Mouse (Mus musculus): ENCODE measurements around the gene Hils1. TPM values are rescaled to one million over a fixed set of nuclear protein-coding genes. Genes with fewer than 3 reads are reported as not detected.

Hils1 gene
- total and polyA plus RNA-seq, 2 experiments from 2014 or later: not detected

DNA sequence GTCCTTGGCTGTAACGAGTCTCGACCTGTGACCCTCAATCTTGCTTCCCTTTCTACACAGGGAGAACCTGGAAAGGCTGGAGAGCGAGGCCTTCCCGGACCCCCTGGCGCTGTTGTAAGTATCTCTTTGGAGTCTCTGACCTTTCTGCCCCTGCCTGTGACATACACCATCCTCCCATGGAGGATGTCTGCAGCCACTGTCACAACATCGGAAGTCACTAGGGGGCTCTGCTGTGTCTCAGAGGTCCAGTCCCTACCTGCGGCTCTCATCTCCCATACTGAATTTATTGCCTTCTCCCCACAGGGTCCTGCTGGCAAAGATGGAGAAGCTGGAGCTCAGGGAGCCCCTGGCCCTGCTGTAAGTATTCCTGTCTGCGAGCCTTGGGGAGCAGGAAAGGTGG is 23.1 kb upstream of the Hils1 start:
- Histone ChIP-seq H3K9me3 (ENCODE audit: low read length) (no peaks in the 10 kb centered on the region), H3K4me1 (ENCODE audit: insufficient read depth) (no peaks in the 10 kb centered on the region), H3K9ac (no peak overlapping the region), H3K4me2 (ENCODE audit: low read depth) (no peak overlapping the region), H3K27me3 (ENCODE audit: insufficient read depth, low read length) (no peaks in the 10 kb centered on the region), H3K27ac (ENCODE audit: low read depth, low read length) (no peak overlapping the region), H3K36me3 (ENCODE audit: insufficient read depth) (no peaks in the 10 kb centered on the region), H3K4me3 (ENCODE audit: low read depth, low read length) (no peak overlapping the region)
- DNase-seq: no peak
- TF ChIP-seq CTCF (IDR thresholded peaks at IDR 0.05; ENCODE audit: low read depth): no peak
- no peak for ATAC-seq
- WGBS: 27% methylated on average over 8 of the region's 8 CpGs

DNA sequence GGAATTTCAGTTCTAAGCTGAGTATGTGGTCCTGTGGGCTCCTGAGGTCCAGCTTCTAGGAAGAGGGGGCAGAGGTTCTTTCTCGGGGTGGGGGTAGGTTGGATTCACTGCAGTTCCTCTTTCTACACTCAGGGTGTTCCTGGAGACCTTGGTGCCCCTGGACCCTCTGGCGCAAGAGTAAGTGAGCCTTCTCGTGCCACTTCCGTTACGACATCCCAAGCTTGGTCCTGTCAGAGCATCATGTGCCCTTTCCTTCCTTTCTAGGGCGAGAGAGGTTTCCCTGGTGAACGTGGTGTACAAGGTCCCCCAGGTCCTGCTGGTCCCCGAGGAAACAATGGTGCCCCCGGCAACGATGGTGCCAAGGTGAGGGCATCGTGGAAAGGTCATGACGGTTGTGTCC is 22.2 kb upstream of the Hils1 start:
- 85% methylated on average over 12 of the region's 12 CpGs for WGBS
- Histone ChIP-seq H3K4me1 (ENCODE audit: insufficient read depth) (no peaks in the 10 kb centered on the region), H3K4me3 (ENCODE audit: low read depth, low read length) (no peak overlapping the region), H3K9me3 (ENCODE audit: low read length) (no peaks in the 10 kb centered on the region), H3K27ac (ENCODE audit: low read depth, low read length) (no peak overlapping the region), H3K36me3 (ENCODE audit: insufficient read depth) (no peaks in the 10 kb centered on the region), H3K4me2 (ENCODE audit: low read depth) (no peak overlapping the region), H3K9ac (no peak overlapping the region), H3K27me3 (ENCODE audit: insufficient read depth, low read length) (no peaks in the 10 kb centered on the region)
- DNase-seq (no peak), ATAC-seq (no peak)
- no peak for TF ChIP-seq CTCF (IDR thresholded peaks at IDR 0.05; ENCODE audit: low read depth)

DNA sequence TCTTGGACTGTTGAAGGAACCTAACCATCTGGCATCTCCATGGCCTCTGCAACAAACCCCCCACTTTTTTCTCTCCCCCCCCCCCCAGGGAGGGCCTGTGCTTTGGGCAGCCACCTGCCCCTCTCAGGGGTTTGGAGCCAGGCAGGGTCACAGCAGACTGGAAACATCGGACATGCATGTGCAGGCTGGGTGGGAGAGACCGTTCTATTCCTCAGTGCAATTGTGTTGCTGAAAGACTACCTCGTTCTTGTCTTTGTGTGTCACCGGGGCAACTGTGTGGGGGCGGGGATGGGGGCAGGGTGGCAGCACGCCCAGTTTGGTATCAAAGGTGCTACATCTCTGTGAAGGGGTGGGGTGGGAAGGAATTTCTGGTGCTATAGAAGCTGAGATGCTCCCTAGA is 15.2 kb upstream of the Hils1 start:
- no peak overlapping the region for H3K4me2 ChIP-seq (ENCODE audit: low read depth)

DNA sequence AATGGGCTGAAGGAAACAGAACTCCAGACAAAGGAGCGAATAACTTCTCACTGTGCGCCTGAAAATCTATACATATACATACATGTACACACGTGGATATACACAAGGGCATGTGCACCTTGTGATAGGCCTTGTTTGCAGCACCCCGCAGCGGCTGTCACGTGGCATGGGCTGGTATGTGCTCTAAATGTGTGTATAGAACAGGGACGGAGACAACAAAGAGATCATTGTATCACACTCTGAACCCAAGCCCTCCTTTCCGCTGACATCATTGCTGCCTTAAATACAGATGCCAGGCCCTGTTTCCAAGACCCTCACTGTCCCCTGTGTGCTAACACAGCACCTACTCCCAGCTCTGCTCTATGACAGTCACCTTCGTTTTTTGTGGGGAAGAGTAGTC is 12.3 kb upstream of the Hils1 start:
- DNase-seq: no peak

More for the DNA sequence above, 15.2 kb upstream of the Hils1 start:
- H3K4me3 ChIP-seq (ENCODE audit: low read depth, low read length): no peak overlapping the region
- no peaks in the 10 kb centered on the region for H3K4me1 ChIP-seq (ENCODE audit: insufficient read depth)
- WGBS: 5% methylated on average over 6 of the region's 6 CpGs
- no peak for TF ChIP-seq CTCF (IDR thresholded peaks at IDR 0.05; ENCODE audit: low read depth)
- no peak overlapping the region for H3K27ac ChIP-seq (ENCODE audit: low read depth, low read length)
- no peaks in the 10 kb centered on the region for H3K36me3 ChIP-seq (ENCODE audit: insufficient read depth)
- DNase-seq: no peak
- no peaks in the 10 kb centered on the region for H3K9me3 ChIP-seq (ENCODE audit: low read length)
- 0 out of 2 replicates have a peak, but pooled peaks have one; percentile 29 for ATAC-seq
- no peak overlapping the region for H3K9ac ChIP-seq
- no peaks in the 10 kb centered on the region for H3K27me3 ChIP-seq (ENCODE audit: insufficient read depth, low read length)

DNA sequence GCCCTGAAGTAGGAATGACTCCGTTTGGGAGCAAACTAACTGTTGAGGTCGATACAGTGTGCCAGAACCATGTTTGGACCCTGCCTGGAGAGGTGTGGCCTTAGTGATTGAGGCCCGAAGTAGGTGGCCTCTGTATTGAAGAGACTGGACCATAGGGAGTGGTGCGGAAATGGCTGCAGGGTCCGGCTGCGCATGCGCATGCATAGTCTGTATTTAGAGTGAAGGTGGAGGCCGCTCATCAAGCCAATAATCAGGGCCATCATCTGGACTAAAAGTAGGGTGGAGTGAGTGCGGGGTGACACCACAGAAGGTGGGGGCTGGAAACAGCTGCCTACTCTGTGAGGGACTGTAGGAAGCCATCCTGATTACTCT is 9.7 kb upstream of the Hils1 start:
- Histone ChIP-seq H3K4me2 (ENCODE audit: low read depth) (no peak overlapping the region), H3K36me3 (ENCODE audit: insufficient read depth) (no peaks in the 10 kb centered on the region), H3K4me1 (ENCODE audit: insufficient read depth) (no peaks in the 10 kb centered on the region), H3K9me3 (ENCODE audit: low read length) (no peaks in the 10 kb centered on the region), H3K9ac (no peak overlapping the region), H3K27me3 (ENCODE audit: insufficient read depth, low read length) (no peaks in the 10 kb centered on the region), H3K4me3 (ENCODE audit: low read depth, low read length) (no peak overlapping the region), H3K27ac (ENCODE audit: low read depth, low read length) (peak overlapping the region; percentile 29; the same call in 1 of the 2 replicates)
- ATAC-seq (no peak), DNase-seq (no peak)
- WGBS: 87% methylated on average over 9 of the region's 9 CpGs
- TF ChIP-seq CTCF (IDR thresholded peaks at IDR 0.05; ENCODE audit: low read depth): no peak

More for the DNA sequence above, 12.3 kb upstream of the Hils1 start:
- H3K4me1 ChIP-seq (ENCODE audit: insufficient read depth): no peaks in the 10 kb centered on the region
- H3K36me3 ChIP-seq (ENCODE audit: insufficient read depth): no peaks in the 10 kb centered on the region
- H3K9ac ChIP-seq: no peak overlapping the region
- H3K9me3 ChIP-seq (ENCODE audit: low read length): no peaks in the 10 kb centered on the region
- no peak overlapping the region for H3K4me3 ChIP-seq (ENCODE audit: low read depth, low read length)
- no peaks in the 10 kb centered on the region for H3K27me3 ChIP-seq (ENCODE audit: insufficient read depth, low read length)
- H3K27ac ChIP-seq (ENCODE audit: low read depth, low read length): no peak overlapping the region
- no peak overlapping the region for H3K4me2 ChIP-seq (ENCODE audit: low read depth)
- WGBS: 37% methylated on average over 9 of the region's 9 CpGs
- no peak for TF ChIP-seq CTCF (IDR thresholded peaks at IDR 0.05; ENCODE audit: low read depth)
- ATAC-seq: no peak

DNA sequence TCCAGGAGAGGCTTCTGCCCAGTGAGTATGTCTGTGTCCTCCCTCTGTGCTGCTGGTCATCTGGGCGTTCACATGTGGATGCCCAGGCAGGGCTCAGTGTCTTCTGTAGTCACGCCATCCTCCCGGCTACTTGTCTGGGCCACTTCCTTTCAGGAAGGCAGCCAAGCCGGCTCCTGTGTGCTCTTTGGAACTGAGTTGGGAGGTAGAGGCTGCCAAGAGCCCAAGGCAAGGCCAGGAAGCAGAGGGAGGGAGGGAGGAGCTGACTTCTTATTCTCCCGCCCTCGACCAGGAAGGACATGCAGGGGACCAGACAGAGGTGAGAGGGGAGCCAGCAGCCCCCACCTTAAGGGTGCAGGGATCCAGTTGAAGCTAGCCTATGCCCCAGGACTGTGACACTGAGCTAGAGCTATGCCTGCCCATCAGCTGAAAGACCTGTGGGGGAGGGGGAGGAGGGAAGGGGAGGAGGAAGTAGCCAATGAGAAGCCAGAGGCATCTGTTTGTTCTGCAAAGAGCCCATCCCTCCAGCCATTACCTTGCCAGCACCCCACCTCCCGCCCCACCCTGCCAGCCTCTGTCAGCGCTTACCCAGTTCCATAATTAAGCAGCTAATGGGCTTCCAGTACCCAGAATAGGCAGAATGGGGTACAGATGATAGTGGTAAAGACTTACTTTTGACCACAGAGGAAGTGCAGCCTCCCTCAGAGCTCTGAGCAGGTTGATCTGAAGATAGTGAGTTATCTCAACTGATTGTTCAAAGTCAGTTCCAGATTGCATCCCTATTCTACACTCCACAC is 9.1 kb upstream of the Hils1 start:
- DNase-seq: peak; percentile 58
- Histone ChIP-seq H3K27me3 (ENCODE audit: insufficient read depth, low read length) (no peaks in the 10 kb centered on the region), H3K27ac (ENCODE audit: low read depth, low read length) (peak overlapping the region; percentile 29; the same call in 1 of the 2 replicates), H3K36me3 (ENCODE audit: insufficient read depth) (no peaks in the 10 kb centered on the region), H3K9me3 (ENCODE audit: low read length) (no peaks in the 10 kb centered on the region), H3K4me1 (ENCODE audit: insufficient read depth) (no peaks in the 10 kb centered on the region), H3K4me2 (ENCODE audit: low read depth) (no peak overlapping the region), H3K4me3 (ENCODE audit: low read depth, low read length) (no peak overlapping the region), H3K9ac (no peak overlapping the region)
- TF ChIP-seq CTCF (IDR thresholded peaks at IDR 0.05; ENCODE audit: low read depth): no peak
- 16% methylated on average over 8 of the region's 8 CpGs for WGBS
- ATAC-seq: peak; percentile 65

DNA sequence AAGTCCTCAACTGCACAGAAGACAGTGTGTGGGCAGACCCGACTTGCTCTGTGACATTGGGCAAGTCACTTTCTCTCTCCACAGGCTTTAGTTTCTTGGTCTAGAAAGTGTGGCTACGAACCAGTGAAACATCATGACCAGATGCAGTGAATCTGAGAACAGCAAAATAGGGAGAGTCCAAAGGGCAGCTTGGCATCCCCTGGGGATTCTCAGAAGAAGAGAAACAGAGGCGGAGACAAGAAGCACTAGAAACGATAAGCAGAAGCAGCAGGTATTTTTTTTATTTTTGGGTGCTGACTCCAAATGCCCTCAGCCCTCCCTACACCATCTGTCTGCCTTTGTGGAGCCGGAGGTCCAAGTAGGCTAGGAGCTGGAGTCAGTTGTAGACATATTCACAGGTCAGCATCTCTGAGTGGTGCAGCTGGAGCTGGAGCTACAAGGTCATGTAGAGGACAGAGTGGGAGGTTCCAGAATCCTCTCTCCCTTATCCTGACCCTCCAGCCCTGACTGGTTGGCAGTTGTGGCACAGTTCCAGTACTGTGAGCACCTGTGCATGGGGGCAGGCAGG is 4.8 kb upstream of the Hils1 start:
- no peak for DNase-seq
- Histone ChIP-seq H3K4me3 (ENCODE audit: low read depth, low read length) (no peak overlapping the region), H3K9me3 (ENCODE audit: low read length) (no peaks in the 10 kb centered on the region), H3K36me3 (ENCODE audit: insufficient read depth) (no peaks in the 10 kb centered on the region), H3K27ac (ENCODE audit: low read depth, low read length) (no peak overlapping the region), H3K9ac (no peak overlapping the region), H3K4me2 (ENCODE audit: low read depth) (no peak overlapping the region), H3K27me3 (ENCODE audit: insufficient read depth, low read length) (no peaks in the 10 kb centered on the region), H3K4me1 (ENCODE audit: insufficient read depth) (no peaks in the 10 kb centered on the region)
- no peak for ATAC-seq
- 74% methylated on average over 5 of the region's 5 CpGs for WGBS
- no peak for TF ChIP-seq CTCF (IDR thresholded peaks at IDR 0.05; ENCODE audit: low read depth)
